Mouse (Mus musculus) CD8-positive naive resting alpha-beta T cell, adult 57 days (primary cell): ENCODE results near the gene S1pr4. TPM values are rescaled to one million over a fixed set of nuclear protein-coding genes. Genes with fewer than 3 reads are reported as not detected.

Experiments used
- total RNA-seq: library from RNA; stranded (reverse); gene quantifications from one replicate; pipeline ENCODE4 v1.2.4, GENCODE M21; 2023

S1pr4 gene
- 131 TPM for total RNA-seq

DNA sequence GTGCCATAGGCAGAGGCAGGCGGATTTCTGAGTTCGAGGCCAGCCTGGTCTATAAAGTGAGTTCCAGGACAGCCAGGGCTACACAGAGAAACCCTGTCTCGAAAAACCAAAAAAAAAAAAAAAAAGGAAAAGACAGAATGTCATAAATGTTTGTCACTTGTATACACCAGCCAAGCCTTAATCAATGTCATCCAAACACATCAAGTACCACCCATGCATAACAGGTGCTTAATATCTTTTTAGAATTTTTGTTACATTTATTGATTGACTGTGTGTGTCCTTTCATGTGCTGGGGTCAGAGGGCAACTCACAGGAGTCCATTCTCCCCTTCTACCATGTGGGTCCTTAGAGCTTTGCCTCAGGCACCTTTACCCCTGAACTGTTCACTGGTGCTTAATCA lies at the start of gene S1pr4:
Gene S1pr4 (minus strand): TSS at position 101 of the 400 bp plus-strand sequence.

DNA sequence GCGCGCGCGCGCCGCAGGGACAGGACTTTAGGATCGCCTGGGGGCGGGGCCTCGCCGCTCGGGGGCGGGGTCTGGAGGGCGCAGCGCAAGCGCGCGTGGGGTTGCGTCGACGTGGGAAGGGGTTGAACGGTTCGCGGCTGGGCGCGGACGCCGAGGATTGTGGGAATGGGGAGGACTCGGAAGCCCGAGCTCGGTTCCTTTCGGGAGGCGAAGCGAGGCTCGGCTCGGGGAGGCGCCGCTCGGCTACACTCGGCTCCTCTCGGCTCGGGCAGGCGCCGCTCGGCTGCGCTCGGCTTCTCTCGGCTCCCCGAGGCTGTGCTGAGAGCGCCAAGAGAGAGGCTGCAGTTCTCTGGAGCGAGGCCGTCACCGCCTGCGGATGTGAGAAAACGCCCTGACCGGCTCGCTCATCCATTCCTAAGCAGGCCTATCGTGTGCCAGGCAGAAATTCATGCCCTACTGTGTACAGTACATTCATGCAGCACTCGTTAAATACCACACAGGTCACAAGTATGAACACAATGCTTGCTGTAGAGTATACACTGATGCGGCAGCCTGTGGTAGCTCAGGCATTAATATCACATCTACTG lies 45.3 kb upstream of the S1pr4 start, which contains the start of gene Gna11:
Gene Gna11 (minus strand): TSS at position 30 of the 587 bp plus-strand sequence.

GRCm38 (mm10) chr10:81524051-81524605 lies 24.2 kb upstream of the S1pr4 start, which contains the start of gene Gna15:
Gene Gna15 (minus strand): TSS chr10:81524225.

DNA sequence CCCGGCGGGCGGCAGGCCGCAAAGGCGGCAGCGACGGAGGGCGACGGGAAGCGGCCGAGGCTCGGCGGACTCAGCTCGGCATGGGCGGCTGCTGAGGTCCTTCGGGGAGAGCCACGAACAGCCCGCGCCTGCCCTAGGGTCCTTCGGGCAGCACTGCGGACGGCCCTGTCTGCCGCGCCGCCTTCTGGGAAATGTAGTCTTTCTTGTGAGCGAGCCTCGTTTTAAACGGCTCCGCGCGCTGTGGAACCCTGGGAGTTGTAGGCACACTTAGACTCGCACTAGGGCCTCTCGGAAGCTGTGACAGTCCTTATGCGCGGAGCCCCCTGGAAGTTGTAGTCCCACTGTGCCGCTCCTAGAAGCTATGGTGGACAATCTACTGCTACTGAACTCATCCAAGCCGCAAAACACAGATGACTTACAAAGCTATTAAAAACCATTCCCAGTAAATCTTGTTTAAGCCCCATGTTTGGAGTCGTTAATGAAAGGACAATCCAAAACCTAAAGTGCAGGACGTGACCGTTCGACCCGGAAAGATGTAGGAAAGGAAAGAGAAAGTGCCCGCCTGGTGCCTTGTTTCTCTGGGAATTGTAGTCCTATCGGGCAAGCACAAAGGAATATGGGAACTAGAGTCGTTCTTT lies 3.5 kb downstream of the S1pr4 start, which contains the start of gene Ncln:
Gene Ncln (minus strand): TSS at position 129 of the 638 bp plus-strand sequence.

GRCm38 (mm10) chr10:81482533-81482889 lies 17.4 kb downstream of the S1pr4 start, which contains the start of gene Celf5:
Gene Celf5 (minus strand): TSS chr10:81482709.

GRCm38 (mm10) chr10:81455181-81455895 lies 44.6 kb downstream of the S1pr4 start, which contains the start of gene Nfic:
Gene Nfic (minus strand): TSS chr10:81455635.

Other genes starting within 250 kb of the S1pr4 start
- 21.5 TPM for gene Matk, start 247.2 kb downstream of the S1pr4 start, total RNA-seq
- gene Mrpl54, start 233.2 kb downstream of the S1pr4 start, total RNA-seq: 123 TPM
- 27.2 TPM for gene Apba3, start 233.2 kb downstream of the S1pr4 start, total RNA-seq
- 4.8 TPM for gene Tjp3, start 208.6 kb downstream of the S1pr4 start, total RNA-seq
- gene Pip5k1c, start 207.2 kb downstream of the S1pr4 start, total RNA-seq: 106 TPM
- 48.0 TPM for gene Cactin, start 179.0 kb downstream of the S1pr4 start, total RNA-seq
- 39.9 TPM for gene Tbxa2r, start 171.4 kb downstream of the S1pr4 start, total RNA-seq
- not detected for gene Gipc3, start 156.9 kb downstream of the S1pr4 start, total RNA-seq
- 41.6 TPM for gene Hmg20b, start 149.7 kb downstream of the S1pr4 start, total RNA-seq
- gene Mfsd12, start 142.6 kb downstream of the S1pr4 start, total RNA-seq: 4.8 TPM
- gene 4930404N11Rik, start 134.3 kb downstream of the S1pr4 start, total RNA-seq: 5.7 TPM
- gene Fzr1, start 121.6 kb downstream of the S1pr4 start, total RNA-seq: 30.6 TPM
- gene Dohh, start 115.7 kb downstream of the S1pr4 start, total RNA-seq: 44.9 TPM
- 5.8 TPM for gene Gm48551, start 115.7 kb downstream of the S1pr4 start, total RNA-seq
- 4.2 TPM for gene Gm48552, start 111.1 kb downstream of the S1pr4 start, total RNA-seq
- gene Smim24, start 107.1 kb downstream of the S1pr4 start, total RNA-seq: 5.3 TPM
- gene Nfic, start 44.5 kb downstream of the S1pr4 start, total RNA-seq: 20.7 TPM
- not detected for gene Celf5, start 17.4 kb downstream of the S1pr4 start, total RNA-seq
- 216 TPM for gene Ncln, start 3.7 kb downstream of the S1pr4 start, total RNA-seq
- 20.8 TPM for gene Gna15, start 24.1 kb upstream of the S1pr4 start, total RNA-seq
- gene Gna11, start 45.1 kb upstream of the S1pr4 start, total RNA-seq: 22.9 TPM
- gene Aes, start 59.4 kb upstream of the S1pr4 start, total RNA-seq: 523 TPM
- 5.9 TPM for gene Tle2, start 74.4 kb upstream of the S1pr4 start, total RNA-seq
- 1.9 TPM for gene Tle6, start 100.9 kb upstream of the S1pr4 start, total RNA-seq
- 4.9 TPM for gene BC025920, start 106.1 kb upstream of the S1pr4 start, total RNA-seq
- gene Sirt6, start 127.7 kb upstream of the S1pr4 start, total RNA-seq: 28.2 TPM
- 1.4 TPM for gene Ankrd24, start 128.4 kb upstream of the S1pr4 start, total RNA-seq
- gene Gm10778, start 148.9 kb upstream of the S1pr4 start, total RNA-seq: 1.4 TPM
- gene Zfp433, start 204.7 kb upstream of the S1pr4 start, total RNA-seq: 7.5 TPM